Mouse (Mus musculus): ENCODE measurements around the gene Sox5. TPM values are rescaled to one million over a fixed set of nuclear protein-coding genes. Genes with fewer than 3 reads are reported as not detected.
"Not testable (repeated sequence)": the region's sequence is repeated elsewhere in the genome, so short reads cannot be mapped to it uniquely, and the experiment has no call there.

Sox5 gene
- total RNA-seq, 2 experiments from 2014 or later = 15.5 to 16.1 TPM

DNA sequence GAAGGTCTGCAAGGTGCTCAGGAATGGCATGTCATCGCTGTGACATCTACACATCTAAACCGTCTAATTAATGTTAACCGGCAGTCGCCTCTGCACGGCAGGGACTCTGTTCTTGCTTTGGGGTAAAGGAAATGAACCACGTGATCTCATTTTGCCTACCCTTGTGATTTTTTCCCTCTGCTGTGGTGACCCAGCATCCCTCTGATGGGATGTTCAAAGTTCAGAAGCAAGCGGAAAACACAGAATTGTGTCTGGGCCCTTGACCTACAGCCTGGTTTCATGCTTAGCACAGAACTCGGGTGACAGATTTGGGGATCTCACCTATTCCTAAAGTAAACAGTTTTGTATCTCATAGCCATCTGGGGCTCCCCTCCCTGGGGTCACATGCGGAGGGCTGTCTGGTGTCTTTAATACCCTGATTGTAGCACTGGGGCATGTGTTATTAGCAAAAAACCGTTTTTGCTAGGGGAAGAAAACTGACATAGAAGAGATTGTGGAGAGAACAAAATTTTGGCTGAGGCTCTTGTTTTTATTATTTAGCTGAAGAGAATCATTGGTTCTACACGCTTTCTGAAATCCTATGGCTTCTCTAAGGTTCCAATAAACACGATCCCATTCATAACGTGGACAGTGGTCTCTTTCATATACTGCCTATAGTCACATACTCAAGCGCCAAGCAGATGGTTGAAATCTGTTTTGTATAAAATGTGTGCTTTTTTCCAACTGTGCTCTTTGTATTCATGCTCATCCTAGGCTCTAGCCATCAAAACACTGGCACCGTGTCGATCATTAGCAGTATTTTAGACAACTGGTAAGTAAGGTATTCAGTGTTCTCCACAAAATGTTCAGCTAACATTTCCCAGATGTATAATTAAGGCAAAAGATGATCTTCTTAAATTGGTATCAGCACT lies 584.3 kb downstream of the Sox5 start:
- no peak for DNase-seq (ENCODE audit: low spot score in 2 of 2)

DNA sequence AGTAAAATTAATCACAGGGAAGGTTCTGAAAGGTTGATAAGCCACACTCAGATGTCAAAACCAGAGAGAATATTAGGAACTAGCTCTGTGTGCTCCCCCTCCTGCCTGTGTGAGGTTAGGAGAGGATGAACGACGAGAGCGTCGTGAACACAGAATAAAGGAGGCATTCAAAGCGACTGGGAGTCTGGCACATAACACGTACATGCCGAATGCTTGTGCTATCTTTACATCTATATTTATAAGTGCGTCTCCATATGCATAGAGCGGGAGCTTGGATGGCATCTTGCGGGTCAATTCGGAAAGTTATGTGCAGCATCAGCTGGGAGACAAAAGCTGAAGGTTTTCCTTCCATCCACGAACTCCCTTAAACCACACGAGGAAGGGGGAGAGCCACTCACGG lies 585.8 kb downstream of the Sox5 start:
- no peak for DNase-seq (ENCODE audit: low spot score in 2 of 2)

GRCm38 (mm10) chr6:144183087-144183486 lies 598.7 kb downstream of the Sox5 start:
- DNase-seq (ENCODE audit: low spot score in 2 of 2) = no peak

- not testable (repeated sequence) for DNase-seq (ENCODE audit: low spot score in 2 of 2)
Observed at GRCm38 (mm10) chr6:144182429-144182828, 599.3 kb downstream of the Sox5 start.

DNA sequence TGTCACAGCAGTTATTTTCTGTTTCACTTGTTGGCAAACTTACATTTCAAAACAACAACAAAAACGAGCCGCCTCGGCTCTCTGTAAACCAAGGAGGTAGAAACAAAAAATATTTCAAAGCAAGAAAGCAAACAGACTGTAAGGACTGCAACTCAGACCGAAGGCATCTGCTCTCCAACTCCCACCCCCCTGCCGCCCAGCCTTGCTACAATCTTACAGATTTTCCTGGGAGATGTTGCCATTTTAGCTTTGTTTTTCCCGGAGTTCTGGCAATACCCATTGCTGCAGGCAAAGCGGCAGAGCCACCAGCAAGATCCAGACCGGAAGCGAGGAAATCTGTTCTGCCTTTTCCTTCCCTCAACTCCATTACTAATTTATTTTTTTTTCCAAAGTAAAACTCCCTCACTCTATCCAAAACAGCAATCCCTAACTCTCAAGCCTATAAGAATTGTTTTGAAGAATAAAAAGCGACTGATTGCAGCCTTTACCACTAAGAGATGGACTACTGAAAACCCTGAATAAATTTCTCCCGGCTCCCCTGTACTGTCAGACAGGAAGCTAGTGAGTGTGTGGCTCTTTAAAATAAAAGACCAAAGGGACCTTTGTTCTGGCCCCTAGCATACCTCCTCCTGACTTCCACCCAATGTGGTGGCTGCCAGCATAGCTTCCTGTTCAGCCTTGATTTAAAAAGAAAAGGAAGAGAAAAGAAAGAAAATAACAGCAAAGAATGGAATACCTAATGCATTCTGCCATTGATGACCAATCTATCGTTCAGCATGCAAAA lies 600.5 kb downstream of the Sox5 start:
- DNase-seq (ENCODE audit: low spot score in 2 of 2) = no peak

GRCm38 (mm10) chr6:144179111-144179510 lies 602.7 kb downstream of the Sox5 start:
- no peak for DNase-seq (ENCODE audit: low spot score in 2 of 2)

DNA sequence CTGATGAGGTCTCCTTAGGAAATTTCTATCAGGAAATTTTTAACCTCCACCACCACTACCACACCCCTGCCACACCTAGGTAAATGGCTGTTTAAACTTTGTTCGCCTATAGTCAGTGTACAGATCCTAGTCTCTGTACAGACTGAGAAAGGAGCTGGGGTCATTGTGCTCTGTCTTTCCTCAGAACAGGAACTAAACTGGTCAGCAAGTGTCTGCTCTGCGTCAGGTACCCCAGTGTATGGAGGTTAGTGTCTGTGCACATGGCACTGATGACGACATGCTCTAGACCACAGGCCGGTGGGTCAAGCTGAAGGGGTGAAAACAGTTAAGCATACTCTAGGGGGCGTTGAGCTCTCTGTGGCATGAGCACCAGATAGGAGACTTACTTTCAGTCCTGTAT lies 605.1 kb downstream of the Sox5 start:
- DNase-seq (ENCODE audit: low spot score in 2 of 2) = no peak

DNA sequence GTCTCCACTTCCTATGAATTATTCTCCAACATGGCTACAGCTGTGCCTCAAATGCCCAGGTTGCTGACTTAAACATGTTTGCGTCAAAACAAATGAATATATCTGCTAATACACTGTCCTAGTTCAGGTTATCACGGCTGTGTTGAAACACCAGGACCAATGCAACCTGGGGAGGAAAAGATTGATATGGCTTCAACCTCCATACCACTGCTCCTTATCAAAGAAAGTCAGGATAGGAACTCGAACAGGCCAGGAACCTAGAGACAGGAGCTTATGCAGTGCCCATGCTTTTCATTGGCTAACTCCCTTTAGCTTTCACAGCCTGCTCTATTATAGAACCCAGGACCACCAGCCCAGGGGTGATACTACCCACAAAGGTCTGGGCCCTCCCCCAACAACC lies 606.2 kb downstream of the Sox5 start:
- no peak for DNase-seq (ENCODE audit: low spot score in 2 of 2)

- no peak for DNase-seq (ENCODE audit: low spot score in 2 of 2)
Observed at GRCm38 (mm10) chr6:144170541-144170940, 611.2 kb downstream of the Sox5 start.

GRCm38 (mm10) chr6:144169791-144170190 lies 612.0 kb downstream of the Sox5 start:
- no peak for DNase-seq (ENCODE audit: low spot score in 2 of 2)

DNA sequence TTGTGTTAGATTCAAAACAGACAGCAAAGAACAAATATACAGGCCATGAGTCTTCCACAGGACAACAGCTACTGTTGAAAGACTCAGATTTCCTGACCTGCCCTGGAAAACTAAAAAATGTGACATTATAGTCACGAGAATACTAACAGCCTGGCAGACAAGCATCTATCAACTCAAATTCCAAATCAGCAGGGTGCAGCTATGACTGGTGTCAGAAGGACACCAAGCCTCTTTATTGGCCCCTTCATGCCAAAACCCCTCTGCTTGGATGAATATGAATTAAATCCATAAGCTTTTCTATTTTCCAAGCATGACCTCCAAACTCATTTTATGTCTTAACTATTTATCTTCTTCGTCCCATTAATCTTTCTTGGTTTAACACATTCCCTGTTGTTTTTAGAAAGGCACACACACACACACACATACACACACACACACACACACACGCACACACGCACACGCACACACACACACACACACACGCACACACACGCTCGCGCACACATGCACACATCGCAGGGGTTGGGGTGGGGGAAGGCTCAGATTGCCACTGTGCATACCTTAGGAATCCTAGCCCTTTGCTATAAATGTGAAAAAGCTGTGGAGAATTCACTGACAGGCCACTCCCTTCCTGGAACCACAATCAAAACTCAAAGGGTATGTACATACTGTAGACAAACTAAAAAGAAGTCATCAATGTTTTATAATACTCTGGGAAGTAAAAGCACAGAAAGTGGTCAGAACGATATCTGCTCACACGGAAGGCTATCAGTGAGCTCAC lies 612.9 kb downstream of the Sox5 start:
- no peak for DNase-seq (ENCODE audit: low spot score in 2 of 2)

- DNase-seq (ENCODE audit: low spot score in 2 of 2) = no peak
Observed at GRCm38 (mm10) chr6:144167058-144167457, 614.7 kb downstream of the Sox5 start.

GRCm38 (mm10) chr6:144166651-144167050 lies 615.1 kb downstream of the Sox5 start:
- no peak for DNase-seq (ENCODE audit: low spot score in 2 of 2)

DNA sequence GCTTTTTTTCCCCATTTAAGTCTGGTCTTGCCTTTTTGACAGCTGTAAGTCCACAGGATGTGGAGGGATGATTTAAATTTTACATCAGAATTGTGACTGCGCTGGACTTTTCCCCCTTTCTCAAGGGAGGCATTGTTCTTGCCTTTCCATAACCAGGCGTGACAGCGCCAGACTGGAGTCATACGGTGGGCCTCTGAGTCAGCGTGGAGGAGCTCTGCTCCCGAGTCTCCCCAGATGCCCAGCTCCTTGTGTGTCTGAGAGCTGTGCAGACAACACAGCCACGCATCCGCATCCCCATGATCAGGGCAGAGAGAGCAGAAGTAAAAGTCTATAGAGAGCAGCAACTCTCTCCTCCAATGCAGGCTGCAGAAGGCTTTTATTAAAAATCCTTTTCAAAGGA lies 615.7 kb downstream of the Sox5 start:
- no peak for DNase-seq (ENCODE audit: low spot score in 2 of 2)

GRCm38 (mm10) chr6:144163501-144163900 lies 618.3 kb downstream of the Sox5 start:
- DNase-seq (ENCODE audit: low spot score in 2 of 2) = no peak

- DNase-seq (ENCODE audit: low spot score in 2 of 2) = no peak
Observed at GRCm38 (mm10) chr6:144158637-144159036, 623.1 kb downstream of the Sox5 start.

DNA sequence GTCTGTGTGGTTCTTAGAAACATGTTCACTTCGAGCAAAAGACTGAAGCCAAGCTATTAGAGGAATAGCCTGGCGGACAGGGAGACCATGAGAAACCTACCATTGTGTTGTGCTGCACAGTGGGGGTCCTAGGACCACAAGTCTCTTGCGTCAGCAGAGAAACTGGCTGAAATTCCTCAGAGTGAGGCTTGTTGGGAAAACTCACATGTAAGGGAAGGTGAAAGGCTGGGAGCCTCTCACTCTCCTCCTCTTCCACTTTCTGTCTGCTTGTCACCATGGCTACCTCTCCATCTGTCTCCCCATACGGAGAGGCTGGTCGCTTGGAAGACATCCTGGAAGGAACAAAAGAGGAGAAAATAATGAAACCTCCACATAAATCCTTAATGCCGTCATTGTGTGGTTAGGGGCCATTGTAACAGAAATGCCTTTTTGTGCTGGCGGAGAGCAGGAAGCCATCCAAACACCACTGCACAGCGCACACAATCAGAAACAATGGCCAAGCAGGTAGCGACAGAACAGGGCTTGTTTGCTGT lies 626.8 kb downstream of the Sox5 start:
- no peak for DNase-seq (ENCODE audit: low spot score in 2 of 2)

- no peak for DNase-seq (ENCODE audit: low spot score in 2 of 2)
Observed at GRCm38 (mm10) chr6:144151957-144152356, 629.8 kb downstream of the Sox5 start.

- DNase-seq (ENCODE audit: low spot score in 2 of 2) = no peak
Observed at GRCm38 (mm10) chr6:144151075-144151474, 630.7 kb downstream of the Sox5 start.

DNA sequence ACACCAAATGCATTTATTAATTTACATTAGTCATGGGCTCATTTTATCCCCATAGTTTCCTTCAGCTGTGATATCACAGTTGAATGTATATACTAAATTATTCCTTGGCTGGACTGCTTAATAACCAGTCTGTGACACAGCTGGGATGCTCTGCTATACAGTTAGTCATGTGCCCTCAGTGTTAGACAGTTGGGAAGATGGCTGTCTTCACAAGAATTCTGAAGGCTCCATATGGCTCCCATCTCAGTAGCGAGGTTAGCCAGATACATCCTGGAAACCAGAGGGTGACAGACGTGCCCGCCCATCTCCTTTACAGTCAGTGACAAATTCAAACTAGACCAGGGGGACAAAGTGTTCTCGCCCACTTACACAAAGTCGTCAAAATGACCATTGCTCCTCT lies 644.4 kb downstream of the Sox5 start:
- DNase-seq (ENCODE audit: low spot score in 2 of 2) = no peak

GRCm38 (mm10) chr6:144136894-144137293 lies 644.9 kb downstream of the Sox5 start:
- no peak for DNase-seq (ENCODE audit: low spot score in 2 of 2)

All from adrenal gland, postnatal 4 days (tissue).